Mouse (Mus musculus) heart, embryonic 14.5 days (tissue): ENCODE results near the gene Aplf. TPM values are rescaled to one million over a fixed set of nuclear protein-coding genes. Genes with fewer than 3 reads are reported as not detected.
A peak's percentile ranks its signal among the peaks of the same experiment; 100 is the strongest.

Experiments used
- ATAC-seq: fragments of 200-750 bp; cut with Nextera tagmentation; 2 replicates; pipeline ENCODE4 v1.8.0; 2017; ENCODE audit warnings: low read depth, moderate TSS enrichment; ENCODE audit not compliant: insufficient number of reproducible peaks, insufficient read depth, low FRiP score
- H3K27ac ChIP-seq, 2 experiments: fragments of 200-500 bp in 1 of 2; fragments of 300-500 bp in 1 of 2; sonication (generic) in 1 of 2; replicated peaks in 1 of 2; 2 replicates each; pipeline ENCODE4 v1.5.1; 2012 to 2014; ENCODE audit warnings: low read depth in 2 of 2, low read length in 2 of 2, control low read depth in 1 of 2, mild to moderate bottlenecking in 1 of 2, mixed read lengths in 1 of 2; ENCODE audit not compliant: control insufficient read depth in 1 of 2, insufficient read depth in 1 of 2
- H3K27me3 ChIP-seq: fragments of 300-500 bp; sonication (generic); 2 replicates; pipeline ENCODE4 v1.6.1; 2014; ENCODE audit warnings: mild to moderate bottlenecking, low read length, control low read depth; ENCODE audit not compliant: control insufficient read depth, insufficient read depth
- H3K36me3 ChIP-seq: fragments of 300-500 bp; sonication (generic); 2 replicates; pipeline ENCODE4 v1.6.1; 2014; ENCODE audit warnings: mild to moderate bottlenecking, control low read depth, low read length, mixed read lengths; ENCODE audit not compliant: control insufficient read depth, insufficient read depth
- H3K4me1 ChIP-seq, 2 experiments: fragments of 200-500 bp in 1 of 2; fragments of 300-500 bp in 1 of 2; sonication (generic) in 1 of 2; 2 replicates each; pipeline ENCODE4 v1.6.1; 2012 to 2014; ENCODE audit warnings: low read length in 2 of 2, control low read depth in 1 of 2, mixed read lengths in 1 of 2; ENCODE audit not compliant: control insufficient read depth in 2 of 2, insufficient read depth in 2 of 2
- H3K4me2 ChIP-seq: fragments of 300-500 bp; sonication (generic); 2 replicates; pipeline ENCODE4 v1.6.1; 2014; ENCODE audit warnings: mild to moderate bottlenecking, low read length
- H3K4me3 ChIP-seq, 2 experiments: fragments of 200-500 bp in 1 of 2; fragments of 300-500 bp in 1 of 2; sonication (generic) in 1 of 2; 2 replicates each; pipeline ENCODE4 v1.5.1; 2012 to 2014; ENCODE audit warnings: low read length in 2 of 2, mild to moderate bottlenecking in 2 of 2, control low read depth in 1 of 2, low read depth in 1 of 2, moderate library complexity in 1 of 2; ENCODE audit not compliant: control insufficient read depth in 1 of 2, insufficient read depth in 1 of 2
- H3K9ac ChIP-seq: fragments of 300-500 bp; sonication (generic); 2 replicates; pipeline ENCODE4 v1.6.1; 2014; ENCODE audit warnings: mild to moderate bottlenecking, low read length
- H3K9me3 ChIP-seq: fragments of 300-500 bp; sonication (generic); 2 replicates; pipeline ENCODE4 v1.6.1; 2016; ENCODE audit warnings: low read length, control low read depth; ENCODE audit not compliant: control insufficient read depth
- WGBS: fragments of 180-500 bp; shearing (Covaris S2); extraction: QIAGEN DNeasy Blood & Tissue Kit; methylation state at CpG from one replicate; pipeline ENCODE4 v1.1.7; 2014; 5-methylcytosine and 5-hydroxymethylcytosine counted together
- polyA plus RNA-seq: library from polyadenylated mRNA; unstranded; fragments of >200 nt; fragmentation: Nextera tagmentation; extraction: Ambion mirVana; gene quantifications from 2 replicates; pipeline ENCODE4 v1.2.1, GENCODE M21; 2014

The Aplf gene
- 8.4 and 8.7 TPM in 2 replicates for polyA plus RNA-seq

DNA sequence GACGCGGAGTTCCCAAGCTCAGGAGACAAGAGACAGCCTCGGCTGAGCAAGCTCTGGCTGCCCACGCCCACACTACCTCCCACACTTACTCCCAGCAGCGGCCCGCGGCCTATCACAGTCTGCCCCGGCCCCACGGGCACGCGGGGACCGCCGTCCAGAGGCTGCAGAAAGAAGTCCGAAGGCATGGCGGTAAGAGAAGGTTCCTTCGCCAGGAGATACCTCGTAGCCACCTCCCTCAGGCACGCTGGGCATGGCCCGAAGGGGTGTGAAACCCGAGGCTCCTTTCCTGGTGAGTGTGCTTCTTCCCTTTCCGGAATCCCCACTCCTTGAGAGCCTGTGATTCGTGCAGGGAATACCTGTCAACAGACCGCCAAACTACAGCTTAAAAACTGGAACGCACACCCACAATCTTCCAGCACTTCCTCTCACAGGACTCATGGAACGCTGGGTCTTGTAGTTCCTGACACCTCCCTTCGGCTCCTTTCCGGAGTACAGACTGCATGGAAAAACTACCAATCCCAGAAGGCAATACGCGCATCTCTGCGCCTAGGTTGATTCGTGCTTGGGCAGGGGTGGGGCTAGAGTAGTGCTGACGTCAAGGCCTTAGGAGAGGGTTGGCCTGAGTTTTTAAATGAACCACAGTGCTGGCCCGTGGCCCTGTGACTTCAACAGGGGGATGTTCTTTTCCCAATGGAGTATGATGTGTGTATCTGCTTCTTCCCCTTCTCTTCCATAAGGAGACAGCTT, at the start of gene Aplf:
Gene Aplf, minus strand, starts transcription at position 423 of the 747 bp plus-strand sequence.
- Histone ChIP-seq H3K4me2 (peak within 1 kb of the TSS; percentile 79), H3K27me3 (no peaks in the 10 kb centered on the region), H3K36me3 (no peaks in the 10 kb centered on the region), H3K4me3 (peak within 1 kb of the TSS; percentile 80 to 89), H3K9me3 (no peaks in the 10 kb centered on the region), H3K4me1 (peaks cover 3 to 10% of the 10 kb centered on the region in 2 experiments; a peak in 3 of 4 replicates), H3K9ac (peak within 1 kb of the TSS; percentile 83), H3K27ac (peak within 1 kb of the TSS; percentile 46 to 64; a peak in 2 of 4 replicates)
- WGBS, result 1% methylated on average over 33 of the region's 33 CpGs
- peak; percentile 100 for ATAC-seq

DNA sequence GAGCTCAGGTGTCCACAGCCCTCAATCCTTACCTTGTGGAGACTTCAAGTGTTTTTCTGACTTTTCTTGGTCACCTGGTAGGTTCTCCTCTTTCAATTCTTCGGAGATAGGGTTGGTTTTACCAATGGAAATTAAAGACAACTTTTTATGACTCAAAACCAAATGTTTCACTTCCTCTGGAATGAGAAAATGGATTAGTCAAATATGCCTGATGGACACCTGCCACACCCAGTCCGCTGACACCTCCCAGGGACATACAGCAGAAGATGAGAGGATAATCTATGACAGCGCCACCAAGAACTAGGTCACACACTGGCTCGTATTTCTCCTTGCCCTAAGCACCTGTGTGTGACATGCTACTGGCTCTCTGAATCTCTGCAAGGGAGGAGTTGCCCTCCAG, 42.1 kb upstream of the Aplf start:
- Histone ChIP-seq H3K9me3 (no peaks in the 10 kb centered on the region), H3K27me3 (no peaks in the 10 kb centered on the region; the same call in 1 of the 2 replicates), H3K4me2 (no peak overlapping the region), H3K9ac (no peak overlapping the region), H3K4me3 (no peak overlapping the region), H3K27ac (no peak overlapping the region), H3K36me3 (no peaks in the 10 kb centered on the region), H3K4me1 (no peaks in the 10 kb centered on the region)
- WGBS, result 73% methylated on average over 4 of the region's 4 CpGs
- ATAC-seq, result no peak

DNA sequence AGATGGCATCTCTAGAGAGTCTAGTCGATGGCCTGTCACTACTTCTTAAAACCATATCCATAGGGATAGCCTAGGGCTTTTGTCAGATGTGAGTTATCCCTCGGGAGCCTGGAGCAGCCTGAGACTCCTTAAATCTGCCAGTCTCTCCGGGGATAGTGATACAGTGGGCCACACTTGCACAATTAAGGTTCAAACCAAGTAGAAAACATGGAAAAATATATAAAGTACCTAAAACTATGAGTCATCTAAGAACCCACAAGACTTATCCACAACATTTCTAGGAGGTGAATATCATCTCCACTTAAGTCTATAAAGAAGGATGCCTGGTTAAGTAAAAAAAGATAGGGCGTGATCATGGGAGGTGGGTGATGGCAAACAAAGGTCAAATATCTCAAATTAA, 40.3 kb upstream of the Aplf start:
- Histone ChIP-seq H3K9me3 (no peaks in the 10 kb centered on the region), H3K36me3 (no peaks in the 10 kb centered on the region), H3K9ac (no peak overlapping the region), H3K27ac (no peak overlapping the region), H3K4me3 (no peak overlapping the region), H3K4me1 (no peaks in the 10 kb centered on the region), H3K4me2 (no peak overlapping the region), H3K27me3 (no peaks in the 10 kb centered on the region; the same call in 1 of the 2 replicates)
- no peak for ATAC-seq
- WGBS, result 78% methylated on average over 4 of the region's 4 CpGs

DNA sequence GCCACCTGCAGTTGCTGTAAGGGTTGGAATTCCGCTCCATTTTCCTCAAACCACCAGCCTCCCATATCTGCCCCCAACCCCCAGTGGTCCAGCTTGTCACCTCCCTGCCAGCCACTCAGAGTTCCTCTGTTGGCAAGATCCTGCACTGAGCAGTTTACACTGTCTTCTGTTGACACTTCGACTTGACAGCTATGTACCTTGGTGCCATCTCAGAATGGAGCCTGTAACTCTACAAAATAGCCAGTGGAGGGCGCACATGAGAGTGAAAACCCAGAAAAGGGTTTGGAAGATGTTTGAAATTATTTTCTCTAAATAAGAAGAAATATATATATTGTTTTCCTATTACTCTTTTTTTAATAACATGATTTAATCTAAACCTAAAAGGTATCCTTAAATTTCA, 34.3 kb upstream of the Aplf start:
- Histone ChIP-seq H3K4me1 (no peaks in the 10 kb centered on the region), H3K4me3 (no peak overlapping the region), H3K4me2 (no peak overlapping the region), H3K36me3 (no peaks in the 10 kb centered on the region), H3K27me3 (no peaks in the 10 kb centered on the region; the same call in 1 of the 2 replicates), H3K27ac (no peak overlapping the region), H3K9ac (no peak overlapping the region), H3K9me3 (no peaks in the 10 kb centered on the region)
- no peak for ATAC-seq
- WGBS, result 44% methylated on average over 3 of the region's 3 CpGs

DNA sequence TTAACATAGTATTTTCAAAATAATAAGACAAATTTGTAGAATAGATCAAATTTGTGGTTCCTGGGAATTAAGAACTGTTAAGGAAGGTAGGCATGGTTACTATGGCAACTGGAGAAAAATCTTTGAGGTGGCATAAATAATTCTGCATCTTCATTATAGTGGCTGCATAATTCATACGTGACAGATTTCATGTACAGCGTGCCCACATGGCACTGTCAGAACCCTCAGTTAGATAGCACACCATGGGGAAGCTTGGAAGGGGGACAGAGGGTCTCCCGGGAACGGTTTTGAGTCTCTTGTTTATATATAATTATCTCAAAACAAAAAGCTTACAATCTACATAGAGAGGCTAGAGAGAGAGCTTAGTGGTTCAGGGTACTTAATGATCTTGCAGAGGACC, 24.6 kb upstream of the Aplf start:
- H3K4me2 ChIP-seq, result no peak overlapping the region
- 0 out of 2 replicates have a peak, but pooled peaks cover 3% of the 10 kb centered on the region for H3K9me3 ChIP-seq
- ATAC-seq, result no peak
- no peak overlapping the region for H3K9ac ChIP-seq
- H3K4me3 ChIP-seq, result no peak overlapping the region
- no peaks in the 10 kb centered on the region for H3K36me3 ChIP-seq
- H3K4me1 ChIP-seq, result no peaks in the 10 kb centered on the region
- no peaks in the 10 kb centered on the region for H3K27me3 ChIP-seq
- no peak overlapping the region for H3K27ac ChIP-seq
- WGBS, result 90% methylated on average over 4 of the region's 4 CpGs

DNA sequence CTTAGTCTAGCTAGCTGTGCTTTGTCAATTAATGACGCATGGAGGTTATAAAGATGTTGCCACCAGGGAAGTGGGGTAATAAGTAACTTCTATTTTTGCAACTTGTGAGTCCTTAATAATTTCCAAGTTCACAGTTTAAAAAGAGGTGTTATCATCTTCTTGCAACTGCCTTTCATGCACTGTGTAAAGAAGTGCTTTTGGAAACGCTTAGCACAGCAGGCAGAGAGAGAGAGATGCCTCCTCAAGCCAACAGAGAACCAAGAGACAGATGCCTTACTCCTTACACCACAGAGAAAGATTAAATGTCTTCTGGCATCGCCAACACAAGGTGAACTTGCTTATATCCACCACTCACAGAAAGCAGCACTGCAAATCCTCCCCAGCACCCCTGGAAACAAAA, 24.0 kb upstream of the Aplf start:
- Histone ChIP-seq H3K4me1 (no peaks in the 10 kb centered on the region), H3K4me2 (no peak overlapping the region), H3K9ac (no peak overlapping the region), H3K4me3 (no peak overlapping the region), H3K27ac (no peak overlapping the region), H3K9me3 (0 out of 2 replicates have a peak, but pooled peaks cover 3% of the 10 kb centered on the region), H3K36me3 (no peaks in the 10 kb centered on the region), H3K27me3 (no peaks in the 10 kb centered on the region)
- 65% methylated on average over 3 of the region's 3 CpGs for WGBS
- no peak for ATAC-seq

DNA sequence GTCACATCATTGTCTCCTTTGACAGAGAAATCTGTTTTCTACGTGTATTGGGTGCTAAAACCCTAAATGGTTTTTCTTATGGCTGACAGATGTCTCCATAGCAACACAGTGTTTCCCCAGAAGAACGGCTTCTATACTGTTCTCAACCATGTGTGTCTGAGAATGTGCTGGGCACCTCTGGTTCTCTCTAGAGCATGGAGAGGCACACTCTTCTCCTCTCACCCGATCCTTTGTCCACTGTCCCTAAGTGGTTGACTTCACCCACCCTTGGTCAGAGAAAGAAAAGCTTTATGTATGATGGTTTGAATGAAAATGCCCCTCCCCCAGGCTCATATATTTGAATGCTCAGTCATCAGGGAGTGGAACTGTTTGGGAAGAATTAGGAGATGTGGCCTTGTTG, 8.4 kb upstream of the Aplf start:
- no peak overlapping the region for H3K27ac ChIP-seq

More for the DNA sequence above, 8.4 kb upstream of the Aplf start:
- Histone ChIP-seq H3K4me1 (no peaks in the 10 kb centered on the region), H3K9me3 (no peaks in the 10 kb centered on the region), H3K36me3 (no peaks in the 10 kb centered on the region), H3K4me2 (no peak overlapping the region), H3K27me3 (no peaks in the 10 kb centered on the region), H3K4me3 (no peak overlapping the region), H3K9ac (no peak overlapping the region)
- 79% methylated on average over 3 of the region's 3 CpGs for WGBS
- no peak for ATAC-seq
